Mouse (Mus musculus) T-helper 17 cell (primary cell): ENCODE data around the gene Acot4.
"Not testable (repeated sequence)": the region's sequence is repeated elsewhere in the genome, so short reads cannot be mapped to it uniquely, and the experiment has no call there.

Experiments
- in situ Hi-C, 2 experiments: fragments of 300-600 bp; cut with MboI, MseI; formaldehyde crosslinking; loops; 1 replicate in 1 of 2; 2 replicates in 1 of 2; pipeline ENCODE4 v1.15.1; 2025; ENCODE audit warnings: high pct_unique_total_duplicates in 2 of 2

The Acot4 gene

GRCm38 (mm10) chr12:84038241-84038640 is at the start of gene Acot4:
TSS of gene Acot4 (plus strand) at chr12:84038379.
- in situ Hi-C loops: not testable (repeated sequence)

- in situ Hi-C loops: no loop called here
Observed at GRCm38 (mm10) chr12:83988483-83988882, 49.7 kb upstream of the Acot4 start.

- in situ Hi-C loops: no loop called here
Observed at GRCm38 (mm10) chr12:83989378-83989777, 48.8 kb upstream of the Acot4 start.

- in situ Hi-C loops: no loop called here
Observed at GRCm38 (mm10) chr12:83997221-83997620, 41.0 kb upstream of the Acot4 start.

- in situ Hi-C loops: no loop called here
Observed at GRCm38 (mm10) chr12:83998341-83999107, 39.7 kb upstream of the Acot4 start.

GRCm38 (mm10) chr12:83999237-83999636 is 38.9 kb upstream of the Acot4 start:
- in situ Hi-C loops: not testable (repeated sequence)

- in situ Hi-C loops: loop anchor here in 1 of 2 experiments (25.0 kb wide), 1 partner anchor 1663 kb away; no protein-coding TSS in a partner anchor
Observed at GRCm38 (mm10) chr12:84000418-84000817, 37.8 kb upstream of the Acot4 start.

- in situ Hi-C loops: loop anchor here in 1 of 2 experiments (25.0 kb wide), 1 partner anchor 1667 kb away; no protein-coding TSS in a partner anchor
Observed at GRCm38 (mm10) chr12:84003866-84004265, 34.3 kb upstream of the Acot4 start.

GRCm38 (mm10) chr12:84008251-84008650 is 29.9 kb upstream of the Acot4 start:
- in situ Hi-C loops: loop anchor here in 1 of 2 experiments (25.0 kb wide), 1 partner anchor 1671 kb away; no protein-coding TSS in a partner anchor

GRCm38 (mm10) chr12:84008729-84009128 is 29.4 kb upstream of the Acot4 start:
- in situ Hi-C loops: loop anchor here in 1 of 2 experiments (25.0 kb wide), 1 partner anchor 1671 kb away; no protein-coding TSS in a partner anchor

- in situ Hi-C loops: loop anchor here in 1 of 2 experiments (25.0 kb wide), 1 partner anchor 1672 kb away; no protein-coding TSS in a partner anchor
Observed at GRCm38 (mm10) chr12:84009171-84009965, 28.8 kb upstream of the Acot4 start, which contains the start of gene Acot1. TSS of gene Acot1 (plus strand) at chr12:84009490.

GRCm38 (mm10) chr12:84010201-84010600 is 28.0 kb upstream of the Acot4 start:
- in situ Hi-C loops: loop anchor here in 1 of 2 experiments (25.0 kb wide), 1 partner anchor 1673 kb away; no protein-coding TSS in a partner anchor

- in situ Hi-C loops: loop anchor here in 1 of 2 experiments (25.0 kb wide), 1 partner anchor 1674 kb away; no protein-coding TSS in a partner anchor
Observed at GRCm38 (mm10) chr12:84011251-84012040, 26.7 kb upstream of the Acot4 start.

- in situ Hi-C loops: loop anchor here in 1 of 2 experiments (25.0 kb wide), 1 partner anchor 1676 kb away; no protein-coding TSS in a partner anchor
Observed at GRCm38 (mm10) chr12:84013130-84013529, 25.0 kb upstream of the Acot4 start.

- in situ Hi-C loops: loop anchor here in 1 of 2 experiments (25.0 kb wide), 1 partner anchor 1676 kb away; no protein-coding TSS in a partner anchor
Observed at GRCm38 (mm10) chr12:84013701-84014100, 24.5 kb upstream of the Acot4 start.

- in situ Hi-C loops: loop anchor here in 1 of 2 experiments (25.0 kb wide), 1 partner anchor 1683 kb away; no protein-coding TSS in a partner anchor
Observed at GRCm38 (mm10) chr12:84020528-84020927, 17.7 kb upstream of the Acot4 start.

GRCm38 (mm10) chr12:84022266-84022665 is 15.9 kb upstream of the Acot4 start:
- in situ Hi-C loops: loop anchor here in 1 of 2 experiments (25.0 kb wide), 1 partner anchor 1685 kb away; no protein-coding TSS in a partner anchor

GRCm38 (mm10) chr12:84023052-84023745 is 15.0 kb upstream of the Acot4 start:
- in situ Hi-C loops: loop anchor here in 1 of 2 experiments (25.0 kb wide), 1 partner anchor 1686 kb away; no protein-coding TSS in a partner anchor

GRCm38 (mm10) chr12:84025888-84026287 is 12.3 kb upstream of the Acot4 start:
- in situ Hi-C loops: no loop called here

- in situ Hi-C loops: not testable (repeated sequence)
Observed at GRCm38 (mm10) chr12:84028328-84028727, 9.9 kb upstream of the Acot4 start.
